Mouse (Mus musculus) cortical plate, adult 2 months (tissue): ENCODE measurements around the gene Rsg1. TPM values are rescaled to one million over a fixed set of nuclear protein-coding genes. Genes with fewer than 3 reads are reported as not detected.

Experiments
- H3K27ac ChIP-seq: fragments of 200-500 bp; 2 replicates; pipeline ENCODE4 v1.5.1; 2012; ENCODE audit warnings: low read length, control low read depth, inconsistent platforms; ENCODE audit not compliant: insufficient read depth
- H3K4me1 ChIP-seq: fragments of 200-500 bp; 2 replicates; pipeline ENCODE4 v1.6.1; 2011; ENCODE audit warnings: low read length; ENCODE audit not compliant: control insufficient read depth, insufficient read depth
- H3K4me3 ChIP-seq: fragments of 200-500 bp; 2 replicates; pipeline ENCODE4 v1.5.1; 2011; ENCODE audit warnings: mild to moderate bottlenecking, low read length, control low read depth; ENCODE audit not compliant: insufficient read depth
- CTCF ChIP-seq: fragments of 200-500 bp; IDR thresholded peaks from 2 replicates; pipeline ENCODE4 v1.5.1; 2011; ENCODE audit warnings: mild to moderate bottlenecking, control low read depth, low read length; ENCODE audit not compliant: insufficient read depth; ENCODE audit errors: extremely low read depth
- POLR2A ChIP-seq: fragments of 200-500 bp; IDR thresholded peaks from 2 replicates; pipeline ENCODE4 v1.6.1; 2011; ENCODE audit warnings: mild to moderate bottlenecking, low read length, control low read depth; ENCODE audit not compliant: insufficient read depth; ENCODE audit errors: extremely low read depth
- polyA plus RNA-seq: library from polyadenylated mRNA; depleted of rRNA; stranded (reverse); fragments of >200 nt; gene quantifications from 2 replicates; pipeline ENCODE4 v1.2.3, GENCODE M21; 2012

Gene Rsg1
- polyA plus RNA-seq, 1 experiment: 3.3 TPM

DNA sequence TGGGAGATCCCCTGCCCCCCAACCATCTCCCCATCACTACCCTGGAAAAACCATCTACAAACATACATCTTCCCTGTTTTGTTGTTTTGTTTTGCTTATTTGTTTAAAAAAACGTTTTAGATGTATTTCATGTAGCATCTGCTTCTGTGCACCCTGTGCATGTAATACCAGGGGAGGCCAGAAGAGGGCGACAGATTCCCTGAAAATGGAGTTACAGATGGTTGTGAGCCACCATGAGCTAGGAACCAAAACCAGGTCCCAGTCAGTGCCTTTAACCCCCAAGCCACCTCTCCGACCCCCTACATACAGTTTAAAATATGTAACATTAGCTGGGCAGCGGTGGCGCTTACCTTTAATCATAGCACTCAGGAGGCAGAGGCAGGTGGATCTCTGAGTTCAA, 43.7 kb downstream of the Rsg1 start:
- Histone ChIP-seq H3K27ac (no peak overlapping the region), H3K4me1 (no peaks in the 10 kb centered on the region)

DNA sequence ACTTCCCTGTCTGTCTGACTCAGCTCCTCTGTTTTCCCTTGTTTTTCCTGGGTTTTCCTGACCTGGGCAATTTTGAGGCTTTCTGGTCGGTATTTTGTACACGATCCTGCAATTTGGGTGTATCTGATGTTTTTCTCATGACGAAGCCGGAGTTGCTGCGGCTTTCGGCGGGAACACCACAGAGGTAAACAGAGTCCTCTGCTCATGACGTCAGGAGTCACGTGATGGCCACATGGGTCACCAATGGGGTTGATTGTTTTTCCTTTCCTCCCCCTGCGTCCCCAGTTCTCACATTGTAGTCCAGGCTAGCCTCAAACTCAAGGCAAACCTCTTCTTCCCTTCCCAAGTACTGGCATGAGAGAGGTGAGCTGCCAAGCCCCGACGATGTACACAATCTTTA, 45.7 kb downstream of the Rsg1 start:
- TF ChIP-seq POLR2A (no peak), CTCF (no peak)
- no peaks in the 10 kb centered on the region for H3K4me1 ChIP-seq
- no peak overlapping the region for H3K27ac ChIP-seq
- H3K4me3 ChIP-seq: no peak overlapping the region

More for the DNA sequence above, 43.7 kb downstream of the Rsg1 start:
- TF ChIP-seq POLR2A (no peak), CTCF (peak; percentile 52)
- H3K4me3 ChIP-seq: no peak overlapping the region

DNA sequence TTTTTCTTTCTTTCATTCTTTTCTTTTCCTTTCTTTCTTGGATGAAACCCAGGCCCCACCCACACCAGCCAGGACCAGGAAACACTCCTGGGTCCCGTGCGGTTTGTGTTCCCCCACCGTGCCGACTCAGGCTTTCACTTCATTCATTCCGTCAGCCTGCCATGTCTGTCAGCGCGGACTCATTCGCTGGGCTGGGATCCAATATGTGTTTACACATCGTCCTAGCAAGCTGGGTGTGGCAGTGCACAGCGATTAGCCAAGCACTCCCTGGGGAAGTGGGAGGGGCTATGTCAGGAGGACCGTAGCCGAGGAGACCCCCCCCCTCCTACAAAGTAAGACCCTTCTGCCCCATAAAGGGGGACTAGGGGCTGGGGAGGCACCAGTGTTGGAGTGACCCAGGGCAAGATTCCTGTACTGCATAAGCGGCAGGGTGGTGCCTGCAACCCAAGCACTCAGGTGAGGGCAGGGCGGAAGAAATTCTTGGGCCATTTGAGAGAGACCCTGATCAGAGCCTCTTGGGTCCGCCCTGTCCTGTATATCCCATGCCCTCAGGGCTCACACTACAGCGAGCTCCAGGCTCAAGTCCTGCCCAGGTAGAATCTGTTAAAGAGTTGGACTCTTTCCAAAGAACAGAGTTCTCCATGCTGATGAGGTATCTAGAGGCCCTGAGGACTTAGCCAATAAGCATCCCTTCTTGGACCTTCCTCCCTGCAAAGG, 46.4 kb downstream of the Rsg1 start:
- TF ChIP-seq CTCF (no peak), POLR2A (no peak)
- H3K27ac ChIP-seq: no peak overlapping the region
- no peak overlapping the region for H3K4me3 ChIP-seq
- H3K4me1 ChIP-seq: no peaks in the 10 kb centered on the region

DNA sequence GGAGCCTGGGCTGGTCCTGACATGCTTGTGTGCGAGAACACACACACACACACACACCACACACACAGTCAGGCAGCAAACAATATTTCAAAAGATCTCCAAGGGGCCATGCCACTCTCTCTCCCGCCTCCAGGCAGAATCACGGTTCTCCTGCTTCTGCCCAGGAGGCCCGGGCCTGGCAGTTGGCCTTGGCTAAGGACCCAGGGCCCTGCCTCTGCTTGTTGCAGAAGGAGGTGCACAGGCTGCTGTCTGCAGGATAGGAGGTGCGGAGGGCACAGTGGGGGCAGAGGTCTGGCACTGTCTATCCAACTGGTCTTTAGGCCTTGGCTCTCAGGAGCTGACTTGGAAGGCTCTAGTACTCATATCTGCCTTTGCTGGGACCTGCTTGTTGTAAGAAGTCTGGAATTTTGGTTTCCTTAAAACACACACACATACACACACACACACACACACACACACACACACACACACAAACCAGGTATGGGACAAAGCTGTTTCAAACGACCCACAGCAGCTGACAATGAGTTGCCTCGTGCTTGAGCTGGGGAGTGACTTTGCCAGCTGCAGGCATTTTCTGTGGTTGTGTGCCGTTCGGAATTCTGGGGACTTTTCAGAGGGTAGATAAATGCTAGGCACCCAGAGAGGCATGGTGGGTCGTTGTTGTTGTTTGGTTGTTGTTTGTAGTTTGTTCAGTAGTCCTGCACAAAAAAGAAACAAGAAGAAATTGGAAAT, 49.3 kb downstream of the Rsg1 start:
- Histone ChIP-seq H3K4me3 (no peak overlapping the region), H3K27ac (no peak overlapping the region), H3K4me1 (no peaks in the 10 kb centered on the region)
- TF ChIP-seq CTCF (no peak), POLR2A (no peak)

DNA sequence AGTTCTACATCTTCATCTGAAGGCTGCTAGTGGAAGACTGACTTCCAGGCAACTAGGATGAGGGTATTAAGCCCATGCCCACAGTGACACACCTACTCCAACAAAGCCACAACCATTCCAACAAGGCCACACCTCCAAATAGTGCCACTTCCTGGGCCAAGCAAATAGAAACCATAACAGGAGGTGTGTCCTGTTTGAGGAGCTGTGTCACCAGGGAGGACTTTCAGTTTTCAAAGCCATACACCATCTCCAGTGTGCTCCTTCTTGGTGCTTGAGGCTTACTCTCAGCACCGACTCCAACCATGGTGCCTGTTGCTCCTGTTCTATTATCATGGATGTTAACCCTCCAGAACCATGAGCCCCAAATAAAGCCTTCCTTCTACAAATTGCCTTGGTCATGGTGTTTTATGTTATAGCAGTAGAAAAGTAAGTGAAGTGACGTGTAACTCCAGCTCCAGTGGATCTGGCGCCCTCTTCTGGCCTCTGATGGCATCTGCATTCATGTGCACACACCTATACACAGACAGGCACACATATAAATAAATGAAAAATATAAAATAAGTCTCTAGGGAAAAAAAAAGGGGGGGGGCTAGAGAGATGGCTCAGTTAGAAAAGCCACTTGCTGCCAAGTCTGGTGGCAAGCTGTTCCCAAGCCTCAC, 52.4 kb downstream of the Rsg1 start:
- no peak overlapping the region for H3K27ac ChIP-seq
- TF ChIP-seq CTCF (no peak), POLR2A (no peak)
- no peak overlapping the region for H3K4me3 ChIP-seq
- no peaks in the 10 kb centered on the region for H3K4me1 ChIP-seq

DNA sequence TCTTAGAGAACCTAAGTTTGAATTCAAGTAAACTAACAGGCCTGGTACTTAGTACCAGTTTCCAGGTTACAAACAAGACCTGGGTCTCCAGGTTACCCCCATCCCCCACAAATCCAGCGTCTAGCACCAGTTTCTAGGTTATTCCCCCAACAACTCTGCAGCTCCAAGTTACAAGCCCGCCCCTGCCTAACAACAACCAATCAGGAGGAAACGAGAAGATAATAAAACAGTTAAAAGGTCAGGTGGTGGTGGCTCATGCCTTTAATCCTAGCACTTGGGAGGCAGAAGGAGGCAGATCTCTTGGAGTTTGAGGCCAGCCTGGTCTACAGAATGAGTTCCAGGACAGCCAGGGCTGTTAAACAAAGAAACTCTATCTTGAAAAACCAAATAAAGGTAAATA, 53.5 kb downstream of the Rsg1 start:
- TF ChIP-seq POLR2A (no peak), CTCF (no peak)
- no peak overlapping the region for H3K27ac ChIP-seq
- no peaks in the 10 kb centered on the region; the same call in 1 of the 2 replicates for H3K4me1 ChIP-seq
- no peak overlapping the region for H3K4me3 ChIP-seq

DNA sequence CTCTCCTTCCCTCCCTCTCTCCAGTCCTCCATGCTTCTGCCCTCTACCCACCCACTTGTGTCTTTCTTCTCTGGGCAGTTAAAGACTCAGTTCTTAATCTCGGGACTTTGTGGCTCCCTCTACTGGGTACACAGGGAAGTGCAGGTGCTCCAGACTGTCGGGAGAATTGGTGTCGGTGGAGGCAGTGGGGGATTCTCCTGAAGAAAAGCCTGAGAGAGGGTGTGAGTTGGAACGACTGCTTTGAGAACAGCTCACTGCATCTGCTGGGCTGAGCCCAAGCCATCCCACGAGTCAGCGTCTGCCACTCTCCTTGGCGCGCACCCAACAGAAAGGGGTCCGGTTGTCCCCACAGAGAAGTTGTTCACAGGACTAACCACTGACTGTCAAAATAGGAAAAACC, 54.1 kb downstream of the Rsg1 start:
- no peak overlapping the region for H3K4me3 ChIP-seq
- no peaks in the 10 kb centered on the region; the same call in 1 of the 2 replicates for H3K4me1 ChIP-seq
- TF ChIP-seq POLR2A (no peak), CTCF (peak; percentile 77)
- H3K27ac ChIP-seq: no peak overlapping the region

DNA sequence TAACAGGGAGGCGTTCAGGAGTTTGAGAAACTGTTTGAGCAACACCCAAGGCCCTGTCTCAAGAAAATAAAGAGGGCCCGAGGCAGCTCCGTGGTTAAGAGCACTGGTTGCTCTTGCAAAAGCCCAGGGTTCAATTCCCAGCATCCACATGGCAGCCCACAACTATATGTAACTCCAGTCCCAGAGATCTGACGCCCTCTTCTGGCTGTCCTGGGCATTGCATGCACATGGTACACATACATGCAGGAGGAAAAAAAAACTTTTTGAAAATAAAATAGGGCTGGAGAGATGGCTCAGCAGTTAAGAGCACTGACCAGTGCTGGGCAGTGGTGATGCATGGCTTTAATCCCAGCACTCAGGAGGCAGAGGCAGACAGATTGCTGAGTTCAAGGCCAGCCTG, 54.6 kb downstream of the Rsg1 start:
- TF ChIP-seq POLR2A (no peak), CTCF (no peak; the same call in 1 of the 2 replicates)
- Histone ChIP-seq H3K4me3 (no peak overlapping the region), H3K27ac (no peak overlapping the region), H3K4me1 (no peaks in the 10 kb centered on the region; the same call in 1 of the 2 replicates)

DNA sequence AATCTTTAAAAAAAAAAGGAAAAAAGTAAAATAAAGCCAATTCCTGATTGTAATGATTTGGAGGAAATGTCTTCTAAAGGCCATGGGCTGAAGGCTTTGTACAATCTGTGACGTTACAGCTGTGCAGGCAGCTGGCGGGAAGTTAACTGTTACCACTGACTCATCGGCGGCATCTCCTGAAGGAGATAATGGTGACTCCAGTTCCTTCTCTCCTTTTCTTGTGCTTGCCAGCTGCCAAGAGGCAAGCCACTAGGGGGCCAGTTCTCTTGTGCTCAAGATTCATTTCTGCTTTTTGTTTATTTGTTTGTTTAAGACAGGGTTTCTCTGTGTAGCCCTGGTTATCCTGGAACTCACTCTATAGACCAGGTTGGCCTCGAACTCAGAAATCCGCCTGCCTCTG, 55.3 kb downstream of the Rsg1 start:
- TF ChIP-seq CTCF (no peak), POLR2A (no peak)
- H3K27ac ChIP-seq: no peak overlapping the region
- H3K4me3 ChIP-seq: no peak overlapping the region
- H3K4me1 ChIP-seq: no peaks in the 10 kb centered on the region; the same call in 1 of the 2 replicates

DNA sequence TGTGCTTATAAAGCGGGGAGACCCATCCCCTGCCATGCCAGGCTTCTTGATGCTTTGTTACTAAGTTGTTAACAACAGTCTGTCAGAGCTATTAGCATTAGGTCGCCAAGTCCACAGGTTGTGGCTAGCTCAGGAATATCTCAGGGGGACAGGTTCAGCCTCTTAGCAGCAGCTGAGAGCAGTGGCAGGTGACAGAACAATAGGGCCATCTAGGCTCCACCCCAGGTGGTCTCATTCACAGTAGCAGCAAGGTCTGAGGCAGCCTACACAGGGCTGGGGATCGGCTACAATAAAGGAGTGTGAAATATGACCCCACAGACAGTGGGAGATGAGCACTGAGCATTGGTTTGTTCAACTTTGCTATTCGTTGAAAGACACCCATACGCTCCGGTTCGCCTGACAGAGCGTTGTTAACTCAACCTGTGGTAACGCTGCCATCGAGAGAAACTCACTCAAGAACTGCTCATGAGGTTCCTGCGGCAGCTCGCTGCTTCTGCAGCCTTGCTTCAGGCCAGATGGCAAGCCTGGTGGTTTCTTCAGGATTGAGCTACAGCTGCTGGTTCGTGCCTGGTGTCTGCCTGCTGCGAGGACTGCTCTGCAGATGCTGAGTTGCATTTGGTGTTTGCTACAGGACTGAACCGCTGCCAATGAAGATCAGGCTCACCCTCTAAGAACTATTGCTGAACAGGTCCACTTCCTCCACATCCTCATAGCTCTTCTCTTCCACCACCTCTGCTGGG, 56.6 kb downstream of the Rsg1 start:
- H3K27ac ChIP-seq: no peak overlapping the region
- TF ChIP-seq POLR2A (no peak), CTCF (no peak)
- H3K4me3 ChIP-seq: no peak overlapping the region
- H3K4me1 ChIP-seq: no peaks in the 10 kb centered on the region; the same call in 1 of the 2 replicates
